Mouse (Mus musculus) testis, adult 2 months (tissue): Measurements from ENCODE around the gene Apom.

Experiments used
- CTCF ChIP-seq: fragments of 200-500 bp; IDR thresholded peaks from 2 replicates; pipeline ENCODE4 v1.5.1; 2012; ENCODE audit warnings: low read depth, mild to moderate bottlenecking, inconsistent platforms, low read length, moderate library complexity; ENCODE audit not compliant: control insufficient read depth, insufficient read depth, insufficient replicate concordance
- POLR2A ChIP-seq: fragments of 200-500 bp; IDR thresholded peaks from 2 replicates; pipeline ENCODE4 v1.6.1; 2012; ENCODE audit warnings: low read depth, mild to moderate bottlenecking, inconsistent platforms, low read length, moderate library complexity; ENCODE audit not compliant: control insufficient read depth

DNA sequence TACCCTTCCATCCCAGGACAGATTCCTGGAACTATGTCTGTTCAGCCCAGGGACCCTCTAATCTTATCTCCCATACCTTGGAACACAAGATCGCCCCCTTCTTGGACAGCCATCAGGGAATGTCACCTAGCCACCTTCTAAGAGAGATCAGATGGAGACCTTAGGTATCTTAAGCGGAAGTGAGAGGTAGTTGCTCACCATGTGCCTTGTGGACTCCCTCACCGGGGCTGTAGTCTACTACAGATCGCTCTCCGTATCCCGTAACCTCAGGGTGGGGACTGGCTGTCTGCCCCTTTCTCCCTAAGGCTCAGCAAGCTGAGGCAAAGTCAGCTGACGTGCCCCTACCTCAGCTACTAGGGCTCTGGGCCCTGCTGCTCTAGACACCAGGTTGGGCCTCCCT lies 27.8 kb downstream of the Apom start:
- no peak for TF ChIP-seq CTCF
- TF ChIP-seq POLR2A, result no peak
